Mouse (Mus musculus): ENCODE data around the gene Chadl.

Gene Chadl

GRCm38 (mm10) chr15:81700161-81700560 is 3.1 kb upstream of the Chadl start:
- DNase-seq, result no peak

- DNase-seq, result no peak
Observed at GRCm38 (mm10) chr15:81698532-81698931, 1.4 kb upstream of the Chadl start.

GRCm38 (mm10) chr15:81697847-81698246 is 760 bp upstream of the Chadl start:
- DNase-seq, result peak; percentile 33

DNA sequence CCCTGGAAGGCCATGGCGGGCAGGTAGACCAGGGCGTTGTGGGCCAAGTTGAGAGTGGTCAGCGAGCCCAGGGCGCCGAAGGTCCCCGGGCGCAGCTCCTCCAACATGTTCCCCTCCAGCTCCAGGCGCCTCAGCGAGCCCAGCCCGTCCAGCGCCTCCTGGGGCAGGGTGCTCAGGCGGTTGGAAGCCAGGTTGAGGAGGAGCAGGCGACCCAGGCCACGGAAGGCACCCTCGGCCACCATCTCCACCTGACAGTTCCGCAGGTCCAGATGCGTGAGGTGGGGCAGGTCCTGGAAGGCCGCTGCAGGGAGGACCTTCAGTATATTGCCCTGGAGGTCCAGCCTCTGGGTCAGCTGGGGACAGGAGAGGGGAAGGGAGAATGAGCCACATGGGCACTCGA is 2.2 kb downstream of the Chadl start:
- DNase-seq, result no peak

- peak; percentile 87 for DNase-seq
Observed at GRCm38 (mm10) chr15:81693967-81694881, 2.9 kb downstream of the Chadl start.

GRCm38 (mm10) chr15:81693366-81693966 is 3.6 kb downstream of the Chadl start:
- DNase-seq, result no peak

- no peak for DNase-seq
Observed at GRCm38 (mm10) chr15:81680301-81680805, 16.7 kb downstream of the Chadl start.

DNA sequence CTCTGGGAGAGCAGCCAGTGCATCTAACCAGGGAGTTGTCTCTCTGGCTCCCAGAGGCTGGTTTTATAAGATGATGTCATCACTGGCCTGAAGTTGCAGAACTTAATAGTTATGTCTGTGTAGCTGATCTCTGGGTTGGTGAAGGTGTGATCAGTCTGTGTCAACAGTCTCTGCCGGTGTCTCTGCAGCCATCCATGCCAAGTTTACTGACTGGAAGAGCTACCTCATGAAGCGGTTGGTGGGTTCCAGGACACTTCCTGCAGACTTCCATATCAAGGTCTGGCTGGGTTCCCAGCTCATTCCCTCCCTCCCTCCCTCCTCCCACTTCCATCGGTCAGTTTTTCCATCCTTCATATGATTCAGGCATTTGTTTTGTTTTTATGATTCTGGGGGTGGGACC is 20.4 kb downstream of the Chadl start:
- no peak for DNase-seq

DNA sequence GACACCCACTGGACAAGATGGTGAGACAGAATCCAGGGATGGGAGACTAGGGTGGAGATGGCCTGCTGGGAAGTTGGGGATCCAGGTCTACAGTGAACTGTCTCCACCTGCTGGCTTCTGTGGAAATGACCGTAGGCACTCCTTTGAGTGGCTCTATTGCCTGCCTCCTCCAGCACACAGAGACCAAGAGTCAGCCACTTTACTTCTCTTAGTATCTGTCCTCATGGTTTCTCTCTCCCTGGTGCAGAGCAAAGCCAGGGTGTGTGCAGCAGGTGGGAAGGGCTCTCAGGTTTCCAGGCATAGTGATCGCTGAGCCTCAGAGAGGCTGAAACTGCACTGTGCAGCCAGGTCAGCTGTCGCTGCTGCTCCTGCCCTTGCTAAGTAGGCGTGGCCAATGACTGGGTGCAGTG is 26.9 kb downstream of the Chadl start:
- peak; percentile 37 for DNase-seq

DNA sequence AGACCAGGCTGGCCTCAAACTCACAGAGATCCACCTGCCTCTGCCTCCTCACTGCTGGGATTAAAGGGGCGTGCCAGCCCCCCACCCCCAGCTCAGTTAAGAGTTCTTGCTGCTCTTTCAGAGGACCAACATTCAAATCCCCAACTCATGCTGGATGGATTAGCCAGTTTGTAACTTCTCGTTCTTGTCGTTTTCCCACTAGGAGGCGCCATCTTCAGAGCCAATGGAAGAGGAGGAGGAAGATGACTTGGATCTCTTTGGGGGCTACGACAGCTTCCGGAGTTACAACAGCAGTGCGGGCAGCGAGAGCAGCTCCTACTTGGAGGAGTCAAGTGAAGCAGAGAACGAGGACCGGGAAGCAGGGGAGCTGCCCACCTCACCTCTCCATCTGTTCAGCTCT is 30.1 kb downstream of the Chadl start:
- no peak for DNase-seq

GRCm38 (mm10) chr15:81663697-81664561 is 33.2 kb downstream of the Chadl start, which contains the start of gene L3mbtl2:
TSS of gene L3mbtl2 (plus strand) at chr15:81663889.
- peak; percentile 92 for DNase-seq

- DNase-seq, result no peak
Observed at GRCm38 (mm10) chr15:81663281-81663680, 33.8 kb downstream of the Chadl start.

DNA sequence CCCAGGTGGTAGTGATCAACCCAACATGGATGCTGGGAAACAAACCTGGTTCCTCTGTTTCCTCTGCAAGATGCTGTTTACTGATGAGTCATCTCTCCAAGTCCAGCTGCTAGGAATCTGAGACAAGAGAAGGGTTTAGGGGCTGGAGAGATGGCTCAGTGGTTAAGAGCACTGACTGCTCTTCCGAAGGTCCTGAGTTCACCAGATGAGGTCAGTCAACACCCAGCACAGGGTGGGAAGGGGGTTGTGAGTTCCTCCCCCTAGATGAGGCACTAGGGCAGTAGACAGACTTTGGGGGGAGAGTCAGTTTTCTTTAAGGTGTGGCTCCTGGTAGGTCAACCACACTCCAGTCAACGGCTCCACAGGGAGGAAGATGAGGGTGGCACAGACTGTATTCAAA is 35.4 kb downstream of the Chadl start:
- DNase-seq, result no peak

GRCm38 (mm10) chr15:81650636-81651035 is 46.5 kb downstream of the Chadl start:
- DNase-seq, result no peak

GRCm38 (mm10) chr15:81649516-81650455 is 47.3 kb downstream of the Chadl start:
- DNase-seq, result no peak

Measured in lung, postnatal 14 days (tissue).